Mouse (Mus musculus) activated CD4-positive, CD25-positive, alpha-beta regulatory T cell, adult 4 months (primary cell): ENCODE measurements at regions not wholly inside any gene's neighbourhood (a gene's known extent, or its start where the extent isn't known, plus 50 kb on each side); places are given as distances from the start of the nearest gene placed in this dataset.

Source experiments
- ATAC-seq: one replicate; pipeline ENCODE4 v1.8.0; 2017

DNA sequence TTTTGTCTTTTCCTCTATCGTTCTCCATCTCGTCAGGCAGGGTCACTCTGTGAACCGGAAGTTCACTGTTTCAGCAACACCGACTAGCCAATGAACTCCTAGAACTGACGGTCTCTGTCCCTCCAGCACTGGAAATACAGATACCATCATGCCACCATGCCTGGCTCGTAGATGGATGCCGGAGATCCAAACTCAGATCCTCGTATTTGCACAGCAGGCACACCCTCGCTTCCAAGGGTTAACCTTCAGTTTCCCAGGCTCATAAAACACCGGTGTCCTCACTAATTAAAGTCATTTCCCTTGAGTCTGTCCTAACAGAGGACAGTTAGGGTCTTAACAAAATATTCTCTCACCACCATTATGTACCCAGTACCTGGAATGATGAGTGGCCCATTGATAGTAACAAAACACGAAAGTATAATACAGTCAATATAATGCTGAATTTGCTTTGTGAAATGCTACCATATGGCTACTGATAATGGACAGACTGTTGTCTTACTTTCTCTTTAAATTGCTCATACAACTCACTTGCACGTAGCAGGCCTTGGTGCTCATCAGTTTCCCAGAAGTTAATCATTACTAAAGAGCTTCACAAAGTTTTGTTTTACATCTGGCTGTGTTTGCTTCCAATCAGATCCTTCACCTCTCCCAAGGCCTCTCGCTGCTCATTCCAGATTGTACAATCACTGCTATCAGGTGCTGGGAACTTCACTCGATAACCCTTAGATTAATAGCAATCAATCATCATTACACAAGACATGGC is 52.7 kb upstream of the Ccn6 start:
- ATAC-seq, result no peak

DNA sequence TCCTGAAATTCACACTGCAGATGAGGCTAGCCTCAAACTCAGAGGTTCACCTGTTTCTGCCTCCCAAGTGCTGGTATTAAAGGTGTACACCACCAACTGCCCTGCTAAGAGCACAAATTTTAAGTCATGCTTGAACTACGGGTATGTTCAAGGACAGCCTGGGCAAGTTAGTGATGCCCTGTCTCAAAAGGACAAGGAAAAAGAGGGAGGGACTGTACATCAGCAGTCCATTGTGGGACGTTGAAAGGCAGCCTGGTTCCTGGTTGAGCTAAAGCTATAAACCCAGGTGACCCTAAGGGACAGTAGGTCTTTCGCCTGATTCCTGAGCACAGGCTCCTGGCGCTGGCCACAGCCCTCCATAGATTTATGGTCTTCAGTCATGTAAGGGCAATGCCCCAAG is 51.0 kb upstream of the Ccn6 start:
- ATAC-seq, result no peak
